In genomic region chrX:140624875-140625594, GRCm38 (mm10) we compare ENCODE assay signal across 22 mouse cellular contexts. TPM values are rescaled to one million over a fixed set of nuclear protein-coding genes. Genes with fewer than 3 reads are reported as not detected.
DNase-seq lines count a peak whose midpoint lies in the region; ATAC-seq and TF ChIP-seq lines count a peak whose summit lies in the region.
"Had no signal": no experiment of that assay in that cellular context is flagged by ENCODE, and none has a peak within 500 bp of the region (broad histone marks: within the 10 kb centered on the region; RNA-seq: fewer than 3 reads in every experiment).

No protein-coding gene starts in this region.

- no peak for TF ChIP-seq CTCF in intestine, postnatal 0 days (IDR thresholded peaks at IDR 0.05; ENCODE audit: low read depth)

- WGBS in heart, embryonic 13.5 days: 47% methylated on average over 12 of the region's 12 CpGs
- WGBS in intestine, postnatal 0 days: 54% methylated on average over 12 of the region's 12 CpGs

- no peak overlapping the region for H3K4me3 ChIP-seq in heart, embryonic 13.5 days
- no peak overlapping the region for H3K4me3 ChIP-seq in intestine, postnatal 0 days (ENCODE audit: low read depth, low read length)
- peak overlapping the region; percentile 50 for H3K4me3 ChIP-seq in megakaryocyte, embryonic 14.5 days (replicated peaks)
- H3K4me3 ChIP-seq: erythroblast, embryonic 14.5 days; forebrain, embryonic 15.5 days; hindbrain, embryonic 15.5 days; limb, embryonic 13.5 days; lung, embryonic 15.5 days; midbrain, embryonic 10.5 days; neural tube, embryonic 12.5 days had no signal

- peak overlapping the region; percentile 16; the same call in 1 of the 2 replicates for H3K4me2 ChIP-seq in heart, embryonic 13.5 days
- peak overlapping the region; percentile 43 for H3K4me2 ChIP-seq in intestine, postnatal 0 days (replicated peaks; ENCODE audit: low read depth)
- H3K4me2 ChIP-seq: forebrain, embryonic 15.5 days; hindbrain, embryonic 15.5 days; limb, embryonic 13.5 days; lung, embryonic 15.5 days; neural tube, embryonic 12.5 days had no signal

- no peaks in the 10 kb centered on the region for H3K9me3 ChIP-seq in heart, embryonic 13.5 days
- no peaks in the 10 kb centered on the region for H3K9me3 ChIP-seq in intestine, postnatal 0 days (ENCODE audit: control insufficient read depth)
- H3K9me3 ChIP-seq in megakaryocyte, embryonic 14.5 days: no peaks in the 10 kb centered on the region
- H3K9me3 ChIP-seq: forebrain, embryonic 15.5 days; hindbrain, embryonic 15.5 days; limb, embryonic 13.5 days; lung, embryonic 15.5 days; midbrain, embryonic 10.5 days; neural tube, embryonic 12.5 days had no signal

- H3K27ac ChIP-seq in heart, embryonic 13.5 days (replicated peaks): no peak overlapping the region
- H3K27ac ChIP-seq in intestine, postnatal 0 days (ENCODE audit: low read depth, low read length): no peak overlapping the region
- H3K27ac ChIP-seq: forebrain, embryonic 15.5 days; hindbrain, embryonic 15.5 days; limb, embryonic 13.5 days; lung, embryonic 15.5 days; midbrain, embryonic 10.5 days; neural tube, embryonic 12.5 days had no signal

- H3K36me3 ChIP-seq in heart, embryonic 13.5 days: no peaks in the 10 kb centered on the region
- no peaks in the 10 kb centered on the region for H3K36me3 ChIP-seq in intestine, postnatal 0 days (ENCODE audit: control insufficient read depth, insufficient read depth)
- no peaks in the 10 kb centered on the region for H3K36me3 ChIP-seq in megakaryocyte, embryonic 14.5 days (replicated peaks; ENCODE audit: low read length)
- H3K36me3 ChIP-seq: forebrain, embryonic 15.5 days; hindbrain, embryonic 15.5 days; limb, embryonic 13.5 days; lung, embryonic 15.5 days; midbrain, embryonic 10.5 days; neural tube, embryonic 12.5 days had no signal

- peaks cover 8% of the 10 kb centered on the region; the same call in 1 of the 2 replicates for H3K27me3 ChIP-seq in heart, embryonic 13.5 days (replicated peaks)
- H3K27me3 ChIP-seq in intestine, postnatal 0 days (replicated peaks; ENCODE audit: control insufficient read depth, insufficient read depth, low read length): no peaks in the 10 kb centered on the region; the same call in 1 of the 2 replicates
- H3K27me3 ChIP-seq in megakaryocyte, embryonic 14.5 days (replicated peaks): peaks cover 8% of the 10 kb centered on the region
- H3K27me3 ChIP-seq: forebrain, embryonic 15.5 days; lung, embryonic 15.5 days; neural tube, embryonic 12.5 days had no signal

- no peak for ATAC-seq in heart, embryonic 13.5 days (ENCODE audit: extremely low read depth, insufficient number of reproducible peaks, low FRiP score, low TSS enrichment)
- ATAC-seq in intestine, postnatal 0 days: no peak
- ATAC-seq: forebrain, embryonic 15.5 days had no signal

- no peak overlapping the region for H3K9ac ChIP-seq in heart, embryonic 13.5 days
- H3K9ac ChIP-seq in intestine, postnatal 0 days (ENCODE audit: low read depth, low read length): no peak overlapping the region
- H3K9ac ChIP-seq: forebrain, embryonic 15.5 days; hindbrain, embryonic 15.5 days; limb, embryonic 13.5 days; lung, embryonic 15.5 days; neural tube, embryonic 12.5 days had no signal

- H3K4me1 ChIP-seq in heart, embryonic 13.5 days: 0 out of 2 replicates have a peak, but pooled peaks cover 6% of the 10 kb centered on the region
- H3K4me1 ChIP-seq in intestine, postnatal 0 days (replicated peaks; ENCODE audit: control insufficient read depth, insufficient read depth, low read length): no peaks in the 10 kb centered on the region
- H3K4me1 ChIP-seq in megakaryocyte, embryonic 14.5 days: peaks cover 6% of the 10 kb centered on the region; the same call in 1 of the 2 replicates
- H3K4me1 ChIP-seq: forebrain, embryonic 15.5 days; hindbrain, embryonic 15.5 days; limb, embryonic 13.5 days; lung, embryonic 15.5 days; midbrain, embryonic 10.5 days; neural tube, embryonic 12.5 days had no signal

- no peak for DNase-seq in heart, adult 18-20 months
- DNase-seq in ES-CJ7 (ENCODE audit: low read depth, low spot score): peak; percentile 61
- no peak for DNase-seq in cerebellum, postnatal 25 days
- DNase-seq in cerebellum, adult 9-10 months: no peak
- no peak for DNase-seq in frontal cortex, postnatal 10 days (ENCODE audit: low spot score in 2 of 2)
- DNase-seq: adrenal gland, adult 2 months; cerebellum, postnatal 36 days; heart, postnatal 36 days; kidney, adult 9 months; kidney, postnatal 4 days; right cerebral cortex, postnatal 25 days; thymus, postnatal 4 days had no signal

RNA-seq across cellular contexts. Expression of gene Tsc22d3, which starts 24.6 kb away (rescaled TPM):
- polyA plus RNA-seq in heart, embryonic 13.5 days (2015; fragmentation: Nextera tagmentation; extraction: Ambion mirVana): 163 and 212 TPM in 2 replicates
- 100 to 1,000 TPM; 192 to 239 TPM for total RNA-seq in heart, adult 18-20 months (2021)
- polyA plus RNA-seq in intestine, postnatal 0 days (2015; fragmentation: Nextera tagmentation; extraction: Ambion mirVana): 64.4 and 80.3 TPM in 2 replicates
- polyA plus RNA-seq in megakaryocyte, embryonic 14.5 days (2012; ENCODE audit: insufficient read depth, low replicate concordance): 12.7 and 59.7 TPM in 2 replicates

RNA-seq across cellular contexts. Expression of gene Mid2, which starts 39.4 kb away (rescaled TPM):
- 8.5 and 9.7 TPM in 2 replicates for polyA plus RNA-seq in heart, embryonic 13.5 days (2015; fragmentation: Nextera tagmentation; extraction: Ambion mirVana)
- total RNA-seq in heart, adult 18-20 months (2021): 10 to 100 TPM; 14.0 to 14.5 TPM
- 2.6 TPM in 2 replicates for polyA plus RNA-seq in intestine, postnatal 0 days (2015; fragmentation: Nextera tagmentation; extraction: Ambion mirVana)
- polyA plus RNA-seq in megakaryocyte, embryonic 14.5 days (2012; ENCODE audit: insufficient read depth, low replicate concordance): not detected in 2 replicates
- polyA plus RNA-seq: erythroblast, embryonic 14.5 days had no signal
